Mouse (Mus musculus) E14TG2a.4 (cell line): Measurements from ENCODE around the gene Cdc34b.
"Not testable (repeated sequence)": the region's sequence is repeated elsewhere in the genome, so short reads cannot be mapped to it uniquely, and the experiment has no call there.

ENCODE experiments used
- CTCF ChIP-seq: conservative IDR thresholded peaks from 2 replicates; pipeline ENCODE4 v1.5.1; 2014; ENCODE audit warnings: low read length
- POU5F1 ChIP-seq: IDR thresholded peaks from 2 replicates; pipeline ENCODE4 v1.6.1; 2014; ENCODE audit warnings: low read length, borderline replicate concordance

DNA sequence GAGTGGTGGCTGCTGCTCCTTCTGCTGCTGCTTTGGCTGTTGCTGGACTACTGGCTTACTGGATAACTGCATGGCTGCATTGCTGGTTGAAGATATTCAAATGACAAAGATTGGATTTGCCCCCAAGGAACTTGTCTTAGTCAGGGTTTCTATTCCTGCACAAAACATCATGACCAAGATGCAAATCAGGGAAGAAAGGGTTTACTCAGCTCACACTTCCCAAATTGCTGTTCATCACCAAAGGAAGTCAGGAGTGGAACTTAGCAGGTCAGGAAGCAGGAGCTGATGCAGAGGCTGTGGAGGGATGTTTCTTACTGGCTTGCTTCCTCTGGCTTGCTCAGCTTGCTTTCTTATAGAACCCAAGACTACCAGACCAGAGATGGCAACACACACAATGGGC lies 49.1 kb upstream of the Cdc34b start:
- TF ChIP-seq CTCF, POU5F1: not testable (repeated sequence)
